Mouse (Mus musculus) left cerebral cortex, adult 8-10 months (tissue): Measurements from ENCODE around the gene Plcb1. TPM values are rescaled to one million over a fixed set of nuclear protein-coding genes. Genes with fewer than 3 reads are reported as not detected.

Source experiments
- DNase-seq, 2 experiments: peaks; one replicate each; pipeline ENCODE4 v3.0.0; 2022; ENCODE audit warnings: low spot score in 2 of 2
- total RNA-seq, 4 experiments: library from RNA; stranded (reverse); gene quantifications; 2 replicates each; pipeline ENCODE4 v1.2.4; 2022

The Plcb1 gene
- total RNA-seq, 4 experiments from 2014 or later = 164 to 194 (median 178) TPM

GRCm38 (mm10) chr2:135404095-135404494, 618.2 kb downstream of the Plcb1 start:
- no peak for DNase-seq

DNA sequence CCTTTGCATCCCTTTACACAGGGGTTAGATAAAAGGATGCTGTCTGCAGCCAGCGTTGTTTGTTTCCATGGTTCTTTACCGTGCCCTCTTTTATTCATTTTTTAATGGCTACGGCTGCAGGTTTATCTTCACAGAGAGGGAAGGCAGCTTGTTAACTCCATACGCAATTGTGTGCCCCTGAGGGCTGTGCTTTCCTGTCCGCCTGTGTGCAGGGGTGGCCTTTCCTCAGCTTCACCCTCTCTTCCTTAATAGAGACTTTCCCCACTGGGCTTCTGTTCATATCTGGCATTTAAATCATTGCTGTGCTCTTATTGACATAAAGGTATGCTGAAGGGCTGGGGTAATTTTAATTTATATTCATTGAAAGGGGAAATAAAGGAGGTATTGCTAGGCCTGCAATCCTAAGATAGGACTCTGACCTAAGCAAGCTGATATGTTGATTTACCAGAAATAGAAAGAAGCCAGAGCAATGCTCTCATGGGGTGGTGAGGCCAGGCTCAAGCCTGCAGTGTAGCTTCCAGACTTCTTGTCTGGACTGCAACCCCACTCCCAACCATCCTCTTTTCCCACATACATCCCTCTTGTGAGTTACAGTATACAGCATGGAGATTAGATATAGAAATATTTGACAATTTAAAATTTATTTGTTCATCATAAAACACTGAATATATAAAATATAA, 623.7 kb downstream of the Plcb1 start:
- DNase-seq = no peak

DNA sequence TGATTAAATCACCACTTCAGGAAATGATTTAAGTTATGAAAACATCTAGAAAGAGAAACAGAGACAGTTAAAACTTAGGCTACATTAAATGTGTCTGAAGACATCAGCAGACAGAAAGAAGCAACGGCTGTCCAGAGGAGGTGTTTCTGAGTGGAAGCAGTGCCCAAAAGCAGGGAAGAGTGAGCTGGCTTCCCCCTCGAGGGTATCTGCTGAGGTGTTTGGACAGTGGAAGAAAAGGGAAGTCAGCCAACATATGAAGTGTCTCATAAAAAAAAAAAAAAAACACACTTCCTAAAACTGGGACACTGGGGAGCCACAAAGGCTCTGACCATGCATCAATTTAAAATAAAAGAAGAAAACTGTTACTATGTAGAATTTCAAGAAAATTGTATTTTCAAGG, 625.8 kb downstream of the Plcb1 start:
- DNase-seq = no peak

GRCm38 (mm10) chr2:135415137-135415536, 629.3 kb downstream of the Plcb1 start:
- DNase-seq = no peak

GRCm38 (mm10) chr2:135419301-135419700, 633.4 kb downstream of the Plcb1 start:
- DNase-seq = no peak

- DNase-seq = no peak
These were observed 649.2 kb downstream of the Plcb1 start for GRCm38 (mm10) chr2:135434947-135435515.

- no peak for DNase-seq
These were observed 653.2 kb downstream of the Plcb1 start for GRCm38 (mm10) chr2:135439034-135439433.

DNA sequence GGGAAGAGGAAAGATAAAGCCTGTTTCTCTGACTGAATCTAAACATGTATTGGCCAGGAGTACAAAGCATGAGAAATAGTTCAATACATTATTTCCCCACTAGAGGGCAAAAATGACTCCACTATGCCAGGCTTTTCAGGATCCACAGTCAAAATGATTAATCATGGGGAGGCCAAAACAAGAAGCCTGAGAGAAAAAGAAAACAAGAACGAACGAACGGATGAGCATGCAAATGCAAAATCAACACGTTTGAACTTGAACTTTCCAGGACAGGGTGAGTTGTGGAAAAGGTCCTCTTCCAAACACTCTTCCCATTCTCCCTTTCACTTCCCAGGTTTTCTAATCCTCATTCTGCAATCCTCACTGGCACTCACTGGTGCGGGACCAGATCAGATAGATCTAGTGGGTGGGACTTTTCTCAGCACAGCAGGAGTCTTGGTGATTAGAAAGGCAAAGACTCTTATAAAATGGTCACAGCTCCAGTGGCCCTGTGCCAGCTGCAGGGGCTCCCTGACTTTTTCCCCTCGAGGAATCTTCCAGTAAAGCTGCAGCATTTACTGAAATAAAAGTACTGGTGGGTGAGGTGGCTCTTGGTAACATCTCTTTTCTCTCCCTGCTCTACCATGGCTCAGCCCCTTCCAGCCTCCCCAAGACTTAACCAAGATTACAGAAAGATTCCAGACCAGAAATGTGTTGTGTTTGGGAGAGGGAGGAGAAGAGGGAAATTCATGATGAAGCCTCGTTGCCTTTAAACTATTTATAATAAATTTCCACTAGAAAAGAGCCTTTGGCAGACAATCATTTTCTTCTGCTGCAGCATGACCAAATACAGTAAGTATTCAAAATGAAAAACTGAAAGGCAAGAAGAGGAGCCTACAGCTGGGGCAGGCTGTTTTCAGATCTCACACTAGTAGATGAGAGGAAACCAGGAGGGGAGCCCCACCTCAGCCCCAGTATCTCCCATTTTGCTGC, 654.0 kb downstream of the Plcb1 start:
- DNase-seq = no peak

GRCm38 (mm10) chr2:135453581-135453980, 667.7 kb downstream of the Plcb1 start:
- no peak for DNase-seq

DNA sequence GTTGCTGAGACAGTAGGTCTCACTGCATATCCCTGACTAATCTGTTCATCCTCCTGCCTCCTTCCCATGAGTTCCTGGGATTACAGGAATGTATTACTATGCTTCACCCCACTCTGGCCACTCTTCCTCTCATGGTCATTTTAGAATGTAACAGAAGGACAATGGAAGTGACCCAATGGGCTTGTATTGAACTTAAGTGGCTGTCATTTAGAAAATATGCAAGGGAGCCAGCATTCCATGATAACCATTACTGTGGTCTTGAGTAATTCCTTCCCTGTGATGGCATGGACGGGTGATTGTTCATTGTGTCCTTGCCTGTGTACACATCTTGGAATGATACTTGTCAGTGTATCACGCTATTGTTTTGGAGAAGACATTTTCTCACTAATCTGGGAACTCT, 668.1 kb downstream of the Plcb1 start:
- DNase-seq = no peak

GRCm38 (mm10) chr2:135454455-135454854, 668.6 kb downstream of the Plcb1 start:
- no peak for DNase-seq

DNA sequence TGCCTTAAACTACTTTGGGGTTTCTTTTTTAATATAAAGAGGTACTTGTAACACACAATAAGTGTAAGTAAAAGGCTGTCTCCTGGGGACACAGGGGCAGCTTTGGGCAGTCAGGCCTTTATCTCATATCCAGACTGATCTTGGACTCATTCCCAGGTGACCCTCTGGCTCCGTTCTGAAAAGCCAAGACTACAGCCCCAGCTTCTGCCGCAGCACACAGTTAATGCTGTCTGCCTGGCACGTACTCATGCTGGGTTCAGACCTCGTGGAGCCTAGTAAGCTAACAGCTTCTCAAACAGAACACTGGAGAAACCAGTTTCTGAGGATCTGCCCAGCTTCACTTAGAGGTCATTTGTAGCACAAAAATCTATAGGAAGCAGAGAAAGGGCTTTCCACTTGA, 682.0 kb downstream of the Plcb1 start:
- DNase-seq = no peak

DNA sequence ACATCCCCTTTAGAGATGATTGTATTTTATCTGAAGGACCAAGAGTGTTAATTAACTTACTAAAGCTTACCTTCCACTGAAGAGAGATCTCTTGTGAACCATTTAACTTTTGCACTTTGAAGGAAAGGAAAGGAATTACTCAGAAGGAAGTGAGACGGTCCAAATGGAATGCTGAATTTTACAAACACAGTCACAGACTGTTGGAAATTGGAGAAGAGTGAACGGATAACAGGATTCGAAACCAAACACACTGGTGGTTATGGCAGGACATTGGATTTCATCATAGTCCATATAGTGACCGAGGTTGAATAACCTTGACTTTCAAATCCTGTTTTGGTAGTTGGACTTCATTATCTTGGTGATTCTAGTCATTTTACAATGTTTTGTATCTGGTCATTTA, 688.2 kb downstream of the Plcb1 start:
- no peak for DNase-seq

DNA sequence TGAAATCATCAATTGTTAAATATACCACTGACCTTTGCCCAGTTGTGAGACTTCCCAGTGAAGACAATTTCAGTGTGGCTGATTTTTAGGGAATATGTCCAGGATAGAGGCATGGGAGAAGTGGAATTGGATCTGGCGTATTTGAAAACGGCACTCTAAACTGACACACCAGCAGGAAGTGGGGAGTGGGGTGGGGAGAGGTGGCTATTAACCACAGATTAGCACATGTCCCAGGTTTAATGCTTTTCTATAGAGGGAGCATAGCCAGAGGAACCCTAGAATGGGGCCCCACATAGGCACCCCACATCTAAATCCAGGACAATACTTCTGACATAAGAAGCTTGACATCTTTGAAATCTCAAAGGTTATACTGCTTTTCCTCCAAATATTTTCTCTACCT, 699.4 kb downstream of the Plcb1 start:
- DNase-seq = no peak

- DNase-seq = no peak
These were observed 702.4 kb downstream of the Plcb1 start for GRCm38 (mm10) chr2:135488277-135488676.

DNA sequence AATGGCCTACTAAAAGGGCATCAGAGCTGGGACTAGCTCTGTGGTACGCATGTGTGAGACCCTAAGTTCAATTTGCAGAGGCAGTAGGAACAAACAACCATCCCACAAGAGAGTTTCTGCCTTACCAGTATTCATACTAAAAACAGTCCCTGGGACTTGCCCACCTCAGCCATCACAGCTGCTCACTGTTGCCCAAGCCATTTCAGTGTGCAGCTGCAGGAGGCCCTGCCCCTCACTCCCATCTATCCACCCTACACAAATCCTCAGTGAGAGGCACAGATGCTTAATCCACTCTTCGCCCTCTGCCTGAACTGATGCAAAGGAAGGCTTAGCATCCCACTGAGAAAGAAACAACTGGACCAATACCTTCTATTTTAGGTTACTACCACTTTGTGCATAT, 703.3 kb downstream of the Plcb1 start:
- no peak for DNase-seq

- no peak for DNase-seq
These were observed 706.9 kb downstream of the Plcb1 start for GRCm38 (mm10) chr2:135492777-135493176.

GRCm38 (mm10) chr2:135496553-135496952, 710.7 kb downstream of the Plcb1 start:
- DNase-seq = no peak

DNA sequence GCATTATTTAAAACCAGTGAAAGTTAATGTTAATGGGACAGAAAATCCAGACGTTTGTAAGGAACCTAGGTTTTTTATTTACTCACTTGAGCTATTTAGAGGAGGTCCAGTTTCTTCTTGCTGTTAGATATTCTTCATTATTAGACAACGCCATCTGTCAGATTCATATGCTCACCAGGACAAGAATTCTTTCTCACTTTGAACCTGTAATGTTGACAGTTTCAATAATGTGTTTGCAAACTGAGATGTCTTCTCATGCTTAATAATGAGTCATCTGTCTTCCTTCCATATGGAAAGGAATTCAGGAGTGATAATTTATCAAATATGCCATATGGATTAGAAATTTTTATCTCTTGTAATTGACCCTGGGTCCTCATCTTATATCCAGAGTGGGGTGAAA, 711.4 kb downstream of the Plcb1 start:
- DNase-seq = no peak

DNA sequence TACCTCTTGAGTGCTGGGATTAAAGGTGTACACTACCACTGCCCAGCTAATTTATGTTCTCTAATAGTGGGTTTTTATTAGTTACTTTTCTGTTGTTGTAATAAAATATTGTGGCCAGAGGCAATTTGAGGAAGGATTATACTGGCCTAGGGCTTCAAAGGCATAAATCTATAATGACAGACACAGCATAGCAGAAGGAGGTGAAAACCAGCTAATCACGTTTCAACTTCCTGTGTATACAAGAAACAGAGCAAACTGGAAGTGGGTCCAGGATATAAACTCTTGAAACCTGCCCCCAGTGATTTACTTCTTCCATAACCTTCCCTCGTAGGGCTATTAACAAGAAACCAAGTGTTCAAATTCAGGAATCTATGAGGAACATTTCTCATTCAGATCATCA, 715.0 kb downstream of the Plcb1 start:
- no peak for DNase-seq

GRCm38 (mm10) chr2:135503328-135503997, 717.6 kb downstream of the Plcb1 start:
- DNase-seq = no peak

GRCm38 (mm10) chr2:135503998-135504354, 718.1 kb downstream of the Plcb1 start:
- no peak for DNase-seq
